ENCODE assay signal across 8 mouse cellular contexts in the genomic region with DNA sequence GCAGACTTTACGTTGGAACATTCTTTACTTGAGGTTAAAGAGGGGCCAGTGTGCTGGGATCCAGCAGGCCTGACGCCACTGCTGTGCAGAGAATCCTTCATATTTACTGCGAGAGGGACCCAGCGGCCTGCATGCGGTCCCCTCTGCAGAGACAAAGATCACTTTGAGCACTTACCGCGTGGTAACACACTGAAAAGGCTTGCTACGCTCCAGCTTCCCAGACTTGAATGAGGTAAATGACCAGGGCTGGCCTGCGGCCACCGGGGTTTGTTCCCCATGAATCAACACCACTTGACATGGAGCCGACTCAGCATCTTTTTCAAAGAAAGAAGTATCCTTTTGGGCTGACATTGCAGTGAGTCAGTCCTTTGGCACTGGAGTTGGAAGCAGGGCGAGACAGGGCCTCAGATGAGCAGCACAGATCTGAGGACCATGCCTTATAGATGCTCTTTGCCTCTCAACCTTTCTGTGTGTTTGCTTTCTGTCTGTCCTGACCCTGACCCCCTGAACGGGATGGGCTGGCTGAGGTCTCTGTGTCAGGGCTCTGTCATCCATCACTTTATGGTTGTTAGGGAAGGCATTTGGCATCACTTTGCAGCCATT.
DNase-seq lines count a peak whose midpoint lies in the region; ATAC-seq and TF ChIP-seq lines count a peak whose summit lies in the region.

No protein-coding gene starts in this region.

- 0 out of 2 replicates have a peak overlapping the region, but pooled peaks have one; percentile 5 for H3K9ac ChIP-seq in embryonic facial prominence, embryonic 11.5 days (replicated peaks; ENCODE audit: low read length)

- no peaks in the 10 kb centered on the region for H3K9me3 ChIP-seq in embryonic facial prominence, embryonic 11.5 days (replicated peaks; ENCODE audit: control insufficient read depth, low read length)
- no peaks in the 10 kb centered on the region for H3K9me3 ChIP-seq in midbrain, embryonic 10.5 days (replicated peaks)

- intact Hi-C loops in heart, postnatal 25 days (cut with DNase I) = loop anchor here (2.0 to 10.0 kb wide), 3 partner anchors 109 to 273 kb away; partner anchors contain the start of gene Dclk1

- no peak for TF ChIP-seq CTCF in layer of hippocampus, adult 2 months (conservative IDR thresholded peaks at IDR 0.05)

- H3K4me1 ChIP-seq in embryonic facial prominence, embryonic 11.5 days (ENCODE audit: control insufficient read depth, insufficient read depth, low read length) = no peaks in the 10 kb centered on the region; the same call in 1 of the 2 replicates
- H3K4me1 ChIP-seq in midbrain, embryonic 10.5 days = peaks cover 68% of the 10 kb centered on the region

- WGBS in embryonic facial prominence, embryonic 11.5 days = 56% methylated on average over 13 of the region's 13 CpGs
- WGBS in midbrain, embryonic 10.5 days = 55% methylated on average over 13 of the region's 13 CpGs

- H3K27me3 ChIP-seq in embryonic facial prominence, embryonic 11.5 days (ENCODE audit: control insufficient read depth, insufficient read depth, low read length) = no peaks in the 10 kb centered on the region
- H3K27me3 ChIP-seq in midbrain, embryonic 10.5 days (ENCODE audit: low read depth, poor library complexity, severe bottlenecking) = no peaks in the 10 kb centered on the region

- H3K4me2 ChIP-seq in embryonic facial prominence, embryonic 11.5 days (ENCODE audit: low read depth, low read length) = no peak overlapping the region

- no peak overlapping the region for H3K4me3 ChIP-seq in embryonic facial prominence, embryonic 11.5 days (ENCODE audit: low read depth, low read length)
- no peak overlapping the region for H3K4me3 ChIP-seq in layer of hippocampus, adult 2 months
- H3K4me3 ChIP-seq in midbrain, embryonic 10.5 days = no peak overlapping the region

- peak; percentile 45; the same call in 1 of the 2 replicates for ATAC-seq in embryonic facial prominence, embryonic 11.5 days (replicated peaks; ENCODE audit: insufficient number of reproducible peaks, low FRiP score, low TSS enrichment, low read depth)

- DNase-seq in right cerebral cortex, adult 18-20 months = peak; percentile 60
- no peak for DNase-seq in right cerebral cortex, postnatal 36 days (ENCODE audit: low spot score in 2 of 2)
- DNase-seq in embryonic facial prominence, embryonic 11.5 days (ENCODE audit: low spot score) = peak; percentile 10
- peak; percentile 49 for DNase-seq in heart, postnatal 25 days (ENCODE audit: low spot score)
- DNase-seq in layer of hippocampus, adult 2 months (ENCODE audit: low spot score in 2 of 2) = peak; percentile 51 to 53
- peak; percentile 29 for DNase-seq in midbrain, embryonic 10.5 days (ENCODE audit: low spot score)
- peak; percentile 26 for DNase-seq in urinary bladder, postnatal 25 days (ENCODE audit: low spot score)
- no peak for DNase-seq in thymus, postnatal 36 days

- H3K27ac ChIP-seq in embryonic facial prominence, embryonic 11.5 days (replicated peaks; ENCODE audit: low read depth, low read length) = no peak overlapping the region
- H3K27ac ChIP-seq in layer of hippocampus, adult 2 months = peak overlapping the region; percentile 89
- H3K27ac ChIP-seq in midbrain, embryonic 10.5 days (replicated peaks) = peak overlapping the region; percentile 50

- no peaks in the 10 kb centered on the region for H3K36me3 ChIP-seq in embryonic facial prominence, embryonic 11.5 days (replicated peaks; ENCODE audit: control insufficient read depth, insufficient read depth, low read depth, low read length)
- no peaks in the 10 kb centered on the region for H3K36me3 ChIP-seq in midbrain, embryonic 10.5 days

Comparison
In these comparisons a context has a peak if more than half of its experiments do, and no peak if none do; other contexts are left out.
1. DNase-seq: peak in right cerebral cortex, adult 18-20 months (single experiment), embryonic facial prominence, embryonic 11.5 days (single experiment), heart, postnatal 25 days (single experiment), layer of hippocampus, adult 2 months (2 of 2), midbrain, embryonic 10.5 days (single experiment) and urinary bladder, postnatal 25 days (single experiment); none in right cerebral cortex, postnatal 36 days (0 of 2) and thymus, postnatal 36 days (0 of 2).